Mouse (Mus musculus) adrenal gland, postnatal 0 days (tissue): ENCODE data around the gene Gm10053. TPM values are rescaled to one million over a fixed set of nuclear protein-coding genes. Genes with fewer than 3 reads are reported as not detected.

Source experiments
- polyA plus RNA-seq: library from polyadenylated mRNA; unstranded; fragments of >200 nt; fragmentation: Nextera tagmentation; extraction: Ambion mirVana; gene quantifications from 2 replicates; pipeline ENCODE4 v1.2.1, GENCODE M21; 2015

The Gm10053 gene
- polyA plus RNA-seq: 208 and 242 TPM in 2 replicates

GRCm38 (mm10) chr19:24875129-24875870 is at the start of gene Gm10053:
TSS of gene Gm10053 (plus strand) at chr19:24875686.

GRCm38 (mm10) chr19:24861612-24862451 is 13.7 kb upstream of the Gm10053 start, which contains the start of gene Pgm5:
TSS of gene Pgm5 (minus strand) at chr19:24861855.

GRCm38 (mm10) chr19:24900581-24901220 is 25.2 kb downstream of the Gm10053 start, which contains the start of gene Foxd4:
TSS of gene Foxd4 (minus strand) at chr19:24901197.

Other genes starting within 250 kb of the Gm10053 start
- gene Tmem252, start 201.7 kb upstream of the Gm10053 start, polyA plus RNA-seq: 0.91 and 1.7 TPM in 2 replicates
- 1.5 and 1.8 TPM in 2 replicates for gene Pgm5, start 13.8 kb upstream of the Gm10053 start, polyA plus RNA-seq
- gene Foxd4, start 25.5 kb downstream of the Gm10053 start, polyA plus RNA-seq: 0.07 TPM in 1 of 2 replicates, not detected in the other
- gene Cbwd1, start 85.9 kb downstream of the Gm10053 start, polyA plus RNA-seq: 20.0 and 22.7 TPM in 2 replicates
- 3.2 and 10.0 TPM in 2 replicates for gene Dock8, start 123.8 kb downstream of the Gm10053 start, polyA plus RNA-seq